Mouse (Mus musculus) midbrain, embryonic 14.5 days (tissue): Measurements from ENCODE around the gene Gadd45a. TPM values are rescaled to one million over a fixed set of nuclear protein-coding genes. Genes with fewer than 3 reads are reported as not detected.
"Not testable (repeated sequence)": the region's sequence is repeated elsewhere in the genome, so short reads cannot be mapped to it uniquely, and the experiment has no call there.

Experiments
- ATAC-seq: fragments of 200-750 bp; cut with Nextera tagmentation; 2 replicates; pipeline ENCODE4 v1.8.0; 2017; ENCODE audit warnings: moderate number of reproducible peaks, moderate library complexity; ENCODE audit not compliant: low FRiP score, low TSS enrichment
- DNase-seq: peaks from one replicate; pipeline ENCODE4 v3.0.0-alpha.2; 2015
- H3K27ac ChIP-seq: fragments of 300-500 bp; sonication (generic); replicated peaks from 2 replicates; pipeline ENCODE4 v1.5.1; 2014; ENCODE audit warnings: mild to moderate bottlenecking, low read depth, low read length, moderate library complexity
- H3K27me3 ChIP-seq: fragments of 300-500 bp; sonication (generic); 2 replicates; pipeline ENCODE4 v1.6.1; 2014; ENCODE audit warnings: low read length, control low read depth, mixed read lengths; ENCODE audit not compliant: control insufficient read depth, insufficient read depth
- H3K36me3 ChIP-seq: fragments of 300-500 bp; sonication (generic); 2 replicates; pipeline ENCODE4 v1.6.1; 2014; ENCODE audit warnings: low read length, control low read depth; ENCODE audit not compliant: control insufficient read depth, insufficient read depth
- H3K4me1 ChIP-seq: fragments of 300-500 bp; sonication (generic); 2 replicates; pipeline ENCODE4 v1.6.1; 2014; ENCODE audit warnings: mild to moderate bottlenecking, antibody characterized with exemption, low read length, control low read depth; ENCODE audit not compliant: control insufficient read depth, insufficient read depth
- H3K4me2 ChIP-seq: fragments of 300-500 bp; sonication (generic); 2 replicates; pipeline ENCODE4 v1.6.1; 2014; ENCODE audit warnings: mild to moderate bottlenecking, low read length, moderate library complexity
- H3K4me3 ChIP-seq: fragments of 300-500 bp; sonication (generic); replicated peaks from 2 replicates; pipeline ENCODE4 v1.5.1; 2014; ENCODE audit warnings: low read depth, low read length
- H3K9ac ChIP-seq: fragments of 300-500 bp; sonication (generic); replicated peaks from 2 replicates; pipeline ENCODE4 v1.6.1; 2014; ENCODE audit warnings: mild to moderate bottlenecking, low read length, moderate library complexity
- H3K9me3 ChIP-seq: fragments of 300-500 bp; sonication (generic); 2 replicates; pipeline ENCODE4 v1.6.1; 2016; ENCODE audit warnings: low read length, control low read depth, mixed read lengths; ENCODE audit not compliant: control insufficient read depth
- WGBS: fragments of 180-500 bp; shearing (Covaris S2); extraction: QIAGEN DNeasy Blood & Tissue Kit; methylation state at CpG from one replicate; pipeline ENCODE4 v1.1.7; 2014; 5-methylcytosine and 5-hydroxymethylcytosine counted together
- polyA plus RNA-seq: library from polyadenylated mRNA; unstranded; fragments of >200 nt; fragmentation: Nextera tagmentation; extraction: Ambion mirVana; gene quantifications from 2 replicates; pipeline ENCODE4 v1.2.1, GENCODE M21; 2014

Gadd45a gene
- polyA plus RNA-seq, 1 experiment from 2014 or later = 13.7 TPM

DNA sequence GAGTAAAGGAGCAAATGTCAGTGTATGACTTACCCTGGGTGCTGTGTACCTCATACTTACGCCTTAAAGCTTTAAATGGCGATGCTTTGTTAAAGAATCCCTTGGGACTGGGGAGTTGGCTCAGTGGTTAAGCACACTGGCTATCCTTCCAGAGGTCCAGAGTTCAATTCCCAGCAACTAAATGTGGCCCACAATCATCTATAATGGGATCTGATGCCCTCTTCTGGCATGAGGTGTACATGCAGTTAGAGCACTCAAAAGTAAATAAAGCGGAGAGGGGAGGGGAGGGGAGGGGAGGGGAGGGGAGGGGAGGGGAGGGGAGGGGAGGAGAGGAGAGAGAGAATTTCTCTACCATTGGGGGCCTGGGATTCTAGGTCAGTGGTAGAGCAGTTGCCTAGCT is 1.7 kb upstream of the Gadd45a start:
- peaks cover 17% of the 10 kb centered on the region for H3K4me1 ChIP-seq
- DNase-seq = no peak
- no peak overlapping the region for H3K27ac ChIP-seq
- H3K9me3 ChIP-seq = no peaks in the 10 kb centered on the region
- H3K36me3 ChIP-seq = no peaks in the 10 kb centered on the region
- H3K9ac ChIP-seq = no peak overlapping the region
- ATAC-seq = no peak
- no peak overlapping the region for H3K4me2 ChIP-seq
- no peak overlapping the region for H3K4me3 ChIP-seq
- 94% methylated on average over 3 of the region's 3 CpGs for WGBS
- H3K27me3 ChIP-seq = no peaks in the 10 kb centered on the region

DNA sequence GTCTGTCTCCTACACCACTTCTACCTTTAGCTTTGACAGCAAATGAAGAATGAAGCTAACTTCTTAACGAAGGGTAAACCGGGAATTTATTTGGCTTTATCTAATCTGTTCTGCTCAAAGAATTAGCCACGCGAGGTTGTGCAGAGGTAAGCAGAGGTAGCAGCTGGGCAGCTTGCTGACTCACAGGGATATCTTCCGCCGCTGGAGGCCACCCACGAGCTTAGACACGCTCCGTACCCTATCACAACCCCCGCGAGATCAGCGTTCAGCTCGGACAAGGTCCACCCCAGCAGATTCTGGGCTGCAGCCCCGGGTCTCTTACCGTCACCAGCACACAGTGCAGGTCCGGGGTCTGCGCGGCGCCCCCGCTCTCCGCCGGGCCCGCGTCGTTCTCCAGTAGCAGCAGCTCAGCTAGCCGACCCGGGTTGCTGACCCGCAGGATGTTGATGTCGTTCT is 873 bp downstream of the Gadd45a start:
- H3K9ac ChIP-seq = peak overlapping the region; percentile 90
- peaks cover 17% of the 10 kb centered on the region for H3K4me1 ChIP-seq
- under 1% methylated on average over 29 of the region's 29 CpGs for WGBS
- ATAC-seq (peak; percentile 68), DNase-seq (peak; percentile 90)
- H3K27me3 ChIP-seq = peaks cover 3% of the 10 kb centered on the region; the same call in 1 of the 2 replicates
- H3K4me3 ChIP-seq = peak overlapping the region; percentile 78
- H3K27ac ChIP-seq = peak overlapping the region; percentile 91
- H3K9me3 ChIP-seq = no peaks in the 10 kb centered on the region
- H3K36me3 ChIP-seq = no peaks in the 10 kb centered on the region
- H3K4me2 ChIP-seq = peak overlapping the region; percentile 68

DNA sequence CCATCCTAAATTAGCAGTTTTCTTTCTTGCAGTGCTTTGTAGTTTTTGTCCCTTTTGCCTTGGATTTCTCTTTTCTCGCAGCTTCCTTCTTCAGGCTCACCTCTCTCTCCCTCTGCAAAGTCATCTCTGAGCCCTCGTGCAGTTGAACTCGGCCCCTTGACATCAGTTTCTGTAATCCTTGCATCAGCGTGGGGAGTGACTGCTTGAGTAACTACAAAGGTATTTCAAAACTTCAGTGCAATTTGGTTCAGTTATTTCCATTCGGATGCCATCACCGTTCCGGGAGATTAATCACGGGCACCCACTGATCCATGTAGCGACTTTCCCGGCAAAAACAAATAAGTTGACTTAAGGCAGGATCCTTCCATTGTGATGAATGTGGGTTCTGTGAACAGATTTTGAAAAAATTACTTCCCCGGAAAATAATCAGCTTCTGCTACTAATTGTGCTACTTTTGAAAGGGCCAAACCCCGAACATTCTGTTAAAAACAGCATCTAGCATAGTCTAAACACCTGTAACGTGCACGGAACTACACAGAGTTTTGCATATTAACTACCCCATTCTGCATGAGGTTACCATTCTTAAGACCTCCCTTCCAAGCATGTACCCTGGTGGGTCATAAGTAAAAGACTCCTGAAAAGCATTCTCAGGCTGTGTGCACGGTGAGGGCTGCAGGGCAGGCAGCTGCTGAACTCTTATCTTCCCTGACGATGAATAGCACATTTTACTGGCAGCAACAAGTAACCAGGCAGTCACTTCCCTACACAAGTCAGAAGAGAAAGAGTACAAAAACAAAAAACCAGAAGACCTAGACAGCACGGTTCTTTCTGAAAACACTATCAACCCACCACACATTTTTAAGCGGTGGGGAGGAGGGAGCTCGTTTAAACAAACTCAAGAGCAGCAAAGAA is 1.6 kb downstream of the Gadd45a start:
- ATAC-seq (no peak), DNase-seq (peak; percentile 19)
- Histone ChIP-seq H3K9ac (peak overlapping the region; percentile 90; the same call in 1 of the 2 replicates), H3K4me3 (peak overlapping the region; percentile 78), H3K36me3 (no peaks in the 10 kb centered on the region), H3K4me2 (peak overlapping the region; percentile 68), H3K4me1 (peaks cover 17% of the 10 kb centered on the region), H3K27me3 (peaks cover 9% of the 10 kb centered on the region; the same call in 1 of the 2 replicates), H3K27ac (peak overlapping the region; percentile 91; the same call in 1 of the 2 replicates), H3K9me3 (no peaks in the 10 kb centered on the region)
- WGBS = 5% methylated on average over 19 of the region's 19 CpGs

DNA sequence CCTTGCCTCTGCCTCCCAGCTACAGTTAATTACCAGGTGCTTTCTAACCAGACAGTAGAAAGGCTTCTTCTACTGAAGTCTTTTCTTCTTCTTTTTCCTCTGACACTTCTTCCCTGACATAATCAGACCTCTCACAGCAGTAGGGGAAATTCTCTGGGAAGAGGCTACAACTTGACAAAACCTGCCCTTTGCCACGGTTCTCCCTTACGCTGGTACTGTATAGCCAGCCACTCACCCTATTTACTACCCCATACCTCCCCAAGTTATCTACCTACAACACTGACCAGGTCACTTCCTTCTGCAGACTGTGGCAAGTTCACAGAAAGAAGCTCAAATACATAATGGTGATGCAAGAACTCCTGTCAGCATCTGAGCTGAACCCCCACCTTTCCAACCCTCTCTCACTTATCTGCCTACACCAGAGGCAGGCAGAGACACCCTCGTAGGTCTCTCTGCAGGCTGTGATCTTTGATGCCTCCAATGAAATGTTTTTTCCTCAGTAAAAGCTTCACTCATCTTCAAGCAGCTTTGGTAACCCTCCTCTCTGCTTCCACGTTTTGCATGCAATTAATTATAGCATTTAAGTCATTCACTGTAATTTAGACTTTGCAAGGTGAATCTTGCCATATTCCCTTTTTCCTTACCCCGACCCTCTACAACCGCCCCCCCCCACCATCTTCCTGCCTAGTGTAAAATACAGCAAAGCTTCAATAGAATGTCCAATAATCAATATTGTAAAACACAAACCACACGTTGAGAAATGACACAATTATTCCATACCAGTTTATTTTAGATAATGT is 2.7 kb downstream of the Gadd45a start:
- H3K27me3 ChIP-seq = peaks cover 9% of the 10 kb centered on the region; the same call in 1 of the 2 replicates
- no peak overlapping the region for H3K27ac ChIP-seq
- H3K9me3 ChIP-seq = no peaks in the 10 kb centered on the region
- no peak for DNase-seq
- no peaks in the 10 kb centered on the region for H3K36me3 ChIP-seq
- H3K4me1 ChIP-seq = peaks cover 21% of the 10 kb centered on the region
- no peak for ATAC-seq
- peak overlapping the region; percentile 31 for H3K4me2 ChIP-seq
- 50% methylated on average over 7 of the region's 7 CpGs for WGBS
- H3K9ac ChIP-seq = 0 out of 2 replicates have a peak overlapping the region, but pooled peaks have one; percentile 1
- H3K4me3 ChIP-seq = no peak overlapping the region; the same call in 1 of the 2 replicates

DNA sequence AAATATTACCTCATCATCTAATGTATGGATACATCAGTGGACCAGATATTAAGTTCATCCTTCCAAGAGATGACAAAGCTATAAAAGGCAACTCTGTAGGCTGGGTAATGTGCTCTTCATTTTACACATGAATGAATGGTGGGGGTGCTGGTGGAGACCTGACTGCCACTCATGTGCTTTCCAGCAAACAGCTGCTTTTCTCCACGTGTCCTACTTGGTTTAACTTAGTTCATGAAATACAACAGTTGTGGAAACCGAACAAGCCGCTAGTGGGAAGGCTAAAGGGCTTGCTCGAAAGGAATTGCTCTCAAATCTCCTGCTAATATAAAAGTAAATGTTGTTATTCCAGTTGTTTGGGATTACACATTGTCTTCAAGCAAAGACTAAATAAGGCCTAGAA is 3.7 kb downstream of the Gadd45a start:
- Histone ChIP-seq H3K36me3 (no peaks in the 10 kb centered on the region), H3K9me3 (no peaks in the 10 kb centered on the region), H3K4me2 (no peak overlapping the region), H3K4me1 (peaks cover 21% of the 10 kb centered on the region), H3K27me3 (peaks cover 9% of the 10 kb centered on the region; the same call in 1 of the 2 replicates), H3K4me3 (no peak overlapping the region), H3K9ac (no peak overlapping the region), H3K27ac (no peak overlapping the region)
- WGBS = 71% methylated on average over 4 of the region's 4 CpGs
- ATAC-seq = no peak
- no peak for DNase-seq

DNA sequence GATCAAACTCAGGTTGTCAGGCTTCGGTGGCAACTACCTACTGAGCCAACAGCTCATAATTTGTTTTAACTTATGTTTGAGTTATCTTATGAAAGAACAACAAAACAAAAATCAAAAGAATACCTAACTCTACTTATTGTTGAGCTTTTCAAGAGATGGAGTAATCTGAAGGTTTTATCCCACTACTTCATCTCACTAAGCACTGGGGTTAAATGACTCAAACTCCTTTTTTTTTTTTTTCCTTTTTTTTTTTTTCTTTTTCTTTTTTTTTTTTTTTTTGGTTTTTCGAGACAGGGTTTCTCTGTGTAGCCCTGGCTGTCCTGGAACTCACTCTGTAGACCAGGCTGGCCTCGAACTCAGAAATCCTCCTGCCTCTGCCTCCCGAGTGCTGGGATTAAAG is 4.3 kb downstream of the Gadd45a start:
- not testable (repeated sequence) for H3K4me3 ChIP-seq, H3K4me2 ChIP-seq, H3K27ac ChIP-seq, H3K9me3 ChIP-seq, DNase-seq, H3K9ac ChIP-seq, ATAC-seq, H3K27me3 ChIP-seq, H3K36me3 ChIP-seq
- 91% methylated on average over 3 of the region's 4 CpGs for WGBS
- peaks cover 21% of the 10 kb centered on the region for H3K4me1 ChIP-seq

DNA sequence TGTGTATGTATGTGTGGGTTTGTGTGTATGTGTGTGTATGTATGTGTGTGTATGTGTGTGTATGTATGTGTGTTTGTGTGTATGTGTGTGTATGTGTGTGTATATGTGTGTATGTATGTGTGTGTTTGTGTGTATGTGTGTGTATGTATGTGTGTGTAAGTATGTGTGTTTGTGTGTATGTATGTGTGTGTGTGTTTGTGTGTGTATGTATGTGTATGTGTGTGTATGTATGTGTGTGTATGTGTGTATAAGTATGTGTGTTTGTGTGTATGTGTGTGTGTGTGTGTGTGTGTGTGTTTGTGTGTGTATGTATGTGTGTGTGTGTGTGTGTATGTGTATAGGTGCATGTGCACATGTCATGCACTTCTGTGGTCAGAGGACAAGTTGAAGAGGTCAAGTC is 4.7 kb downstream of the Gadd45a start:
- not testable (repeated sequence) for H3K4me2 ChIP-seq, H3K9ac ChIP-seq, H3K4me3 ChIP-seq, H3K9me3 ChIP-seq, H3K27ac ChIP-seq, H3K27me3 ChIP-seq, DNase-seq, H3K36me3 ChIP-seq, ATAC-seq
- peaks cover 21% of the 10 kb centered on the region for H3K4me1 ChIP-seq

DNA sequence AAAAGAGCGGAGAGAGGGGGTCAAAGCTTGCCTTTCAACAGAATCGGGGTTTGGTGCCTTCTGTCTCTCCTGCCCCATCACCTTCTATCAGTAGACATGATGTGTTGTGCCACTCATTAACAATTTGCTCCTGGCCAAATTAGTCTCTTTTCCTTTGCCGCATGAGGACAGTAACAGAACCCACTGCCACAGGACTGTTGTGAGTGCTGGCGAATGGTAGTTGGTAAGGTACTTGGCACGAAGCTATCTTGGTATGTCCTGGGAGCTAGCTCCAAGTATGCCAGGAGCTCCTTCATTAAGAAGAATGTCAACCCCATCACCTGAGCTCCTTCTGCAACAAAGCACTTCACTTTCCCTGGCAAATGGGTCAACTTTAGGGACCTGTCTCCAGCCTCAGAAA is 6.4 kb downstream of the Gadd45a start:
- H3K27ac ChIP-seq = no peak overlapping the region
- no peaks in the 10 kb centered on the region for H3K36me3 ChIP-seq
- no peak for ATAC-seq
- WGBS = 24% methylated on average over 5 of the region's 5 CpGs
- no peak overlapping the region for H3K4me3 ChIP-seq
- H3K9ac ChIP-seq = no peak overlapping the region
- H3K27me3 ChIP-seq = peaks cover 9% of the 10 kb centered on the region; the same call in 1 of the 2 replicates
- DNase-seq = no peak
- no peaks in the 10 kb centered on the region for H3K9me3 ChIP-seq
- peaks cover 19% of the 10 kb centered on the region for H3K4me1 ChIP-seq
- no peak overlapping the region for H3K4me2 ChIP-seq
